Mouse (Mus musculus) intestine, embryonic 16.5 days (tissue): ENCODE data around the gene Pald1. TPM values are rescaled to one million over a fixed set of nuclear protein-coding genes. Genes with fewer than 3 reads are reported as not detected.
A peak's percentile ranks its signal among the peaks of the same experiment; 100 is the strongest.

Experiments
- ATAC-seq: fragments of 200-750 bp; cut with Nextera tagmentation; 2 replicates; pipeline ENCODE4 v1.8.0; 2017; ENCODE audit warnings: moderate TSS enrichment, moderate library complexity
- H3K27ac ChIP-seq: fragments of 300-500 bp; sonication (generic); 2 replicates; pipeline ENCODE4 v1.5.1; 2014; ENCODE audit warnings: mild to moderate bottlenecking, low read length
- H3K27me3 ChIP-seq: fragments of 300-500 bp; sonication (generic); replicated peaks from 2 replicates; pipeline ENCODE4 v1.6.1; 2014; ENCODE audit warnings: low read length, control low read depth, mixed read lengths; ENCODE audit not compliant: control insufficient read depth, insufficient read depth
- H3K36me3 ChIP-seq: fragments of 300-500 bp; sonication (generic); 2 replicates; pipeline ENCODE4 v1.6.1; 2014; ENCODE audit warnings: low read length, control low read depth; ENCODE audit not compliant: control insufficient read depth, insufficient read depth
- H3K4me1 ChIP-seq: fragments of 300-500 bp; sonication (generic); 2 replicates; pipeline ENCODE4 v1.6.1; 2014; ENCODE audit warnings: low read length, control low read depth, mixed read lengths; ENCODE audit not compliant: control insufficient read depth, insufficient read depth
- H3K4me2 ChIP-seq: fragments of 300-500 bp; sonication (generic); 2 replicates; pipeline ENCODE4 v1.6.1; 2014; ENCODE audit warnings: low read depth, low read length, control low read depth
- H3K4me3 ChIP-seq: fragments of 300-500 bp; sonication (generic); 2 replicates; pipeline ENCODE4 v1.5.1; 2014; ENCODE audit warnings: mild to moderate bottlenecking, low read length
- H3K9ac ChIP-seq: fragments of 300-500 bp; sonication (generic); 2 replicates; pipeline ENCODE4 v1.6.1; 2014; ENCODE audit warnings: low read depth, low read length
- H3K9me3 ChIP-seq: fragments of 300-500 bp; sonication (generic); 2 replicates; pipeline ENCODE4 v1.6.1; 2016; ENCODE audit warnings: low read length, control low read depth; ENCODE audit not compliant: control insufficient read depth
- WGBS: fragments of 180-500 bp; shearing (Covaris S2); extraction: QIAGEN DNeasy Blood & Tissue Kit; methylation state at CpG from one replicate; pipeline ENCODE4 v1.1.7; 2014; 5-methylcytosine and 5-hydroxymethylcytosine counted together
- polyA plus RNA-seq: library from polyadenylated mRNA; unstranded; fragments of >200 nt; fragmentation: Nextera tagmentation; extraction: Ambion mirVana; gene quantifications from 2 replicates; pipeline ENCODE4 v1.2.1, GENCODE M21; 2015

The Pald1 gene
- polyA plus RNA-seq, 1 experiment from 2014 or later: 13.2 TPM

DNA sequence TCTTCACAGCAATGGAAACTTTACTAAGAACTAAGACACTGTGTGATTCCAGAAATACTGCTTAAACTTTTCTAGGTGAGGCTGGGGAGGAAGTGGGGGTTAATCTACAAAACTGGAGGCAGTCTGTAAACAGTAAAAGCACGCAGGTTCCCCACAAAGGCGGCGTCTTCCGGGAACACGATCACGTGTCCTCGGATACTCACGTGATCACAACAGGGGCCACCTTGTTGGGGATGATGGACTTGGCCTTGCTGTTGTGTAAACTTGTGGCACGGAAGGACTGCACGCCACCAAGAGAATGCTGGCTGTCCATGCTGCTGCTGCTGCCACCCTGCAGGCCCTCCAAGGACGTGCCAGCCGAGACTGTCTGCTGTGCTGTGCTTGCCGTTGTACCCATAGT is 27.7 kb downstream of the Pald1 start:
- 92% methylated on average over 13 of the region's 13 CpGs for WGBS
- no peaks in the 10 kb centered on the region for H3K27me3 ChIP-seq
- H3K4me3 ChIP-seq: no peak overlapping the region
- no peak overlapping the region for H3K27ac ChIP-seq
- peaks cover under 1% of the 10 kb centered on the region; the same call in 1 of the 2 replicates for H3K36me3 ChIP-seq
- no peak for ATAC-seq
- H3K9ac ChIP-seq: no peak overlapping the region
- H3K9me3 ChIP-seq: no peaks in the 10 kb centered on the region
- peaks cover 9% of the 10 kb centered on the region; the same call in 1 of the 2 replicates for H3K4me1 ChIP-seq
- H3K4me2 ChIP-seq: no peak overlapping the region

DNA sequence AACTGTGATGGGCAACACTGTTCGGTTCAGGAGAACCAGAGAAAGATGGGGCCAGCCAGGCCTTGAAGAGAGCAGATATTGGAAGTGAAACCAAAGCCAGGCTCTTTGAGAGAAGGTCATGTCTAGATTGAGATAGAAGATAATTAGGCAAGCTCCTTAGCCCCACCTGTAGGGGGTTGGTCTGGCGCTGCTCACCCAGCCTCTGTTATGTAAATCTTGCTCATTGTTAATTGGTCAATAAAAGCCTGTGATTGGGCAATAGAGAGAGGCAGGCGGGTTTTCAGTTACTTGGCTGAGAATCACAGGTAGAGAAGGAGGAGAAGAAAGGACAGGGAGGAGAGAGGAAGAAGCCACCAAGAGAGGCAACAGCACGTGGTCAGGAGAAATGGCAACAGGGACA is 32.1 kb downstream of the Pald1 start:
- Histone ChIP-seq H3K4me2 (no peak overlapping the region), H3K9ac (no peak overlapping the region), H3K27ac (no peak overlapping the region), H3K36me3 (peaks cover 10% of the 10 kb centered on the region), H3K4me1 (peaks cover 9% of the 10 kb centered on the region), H3K9me3 (no peaks in the 10 kb centered on the region), H3K27me3 (no peaks in the 10 kb centered on the region), H3K4me3 (no peak overlapping the region)
- no peak for ATAC-seq
- 72% methylated on average over 4 of the region's 4 CpGs for WGBS

DNA sequence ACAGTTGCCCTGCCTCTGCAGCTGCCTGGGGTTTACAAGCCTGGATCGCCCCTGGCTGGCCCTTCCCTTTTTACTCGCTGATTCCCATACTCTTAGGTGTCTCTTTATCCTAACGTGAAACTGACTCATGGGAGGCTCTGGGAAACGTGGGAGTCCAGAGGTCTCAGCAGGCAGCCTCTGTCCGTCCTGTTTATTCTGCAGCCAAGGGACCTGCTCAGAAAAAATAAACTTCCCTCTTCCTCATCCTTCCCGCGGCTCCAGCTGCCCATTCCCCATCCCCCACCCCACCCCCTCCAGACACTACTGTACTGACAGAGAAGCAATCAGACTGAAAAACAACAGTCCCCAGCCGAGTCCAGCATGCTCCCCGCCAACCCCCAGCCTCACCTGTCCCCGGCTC is 37.0 kb downstream of the Pald1 start:
- peaks cover 10% of the 10 kb centered on the region for H3K36me3 ChIP-seq
- WGBS: 13% methylated on average over 10 of the region's 10 CpGs
- ATAC-seq: peak; percentile 26

DNA sequence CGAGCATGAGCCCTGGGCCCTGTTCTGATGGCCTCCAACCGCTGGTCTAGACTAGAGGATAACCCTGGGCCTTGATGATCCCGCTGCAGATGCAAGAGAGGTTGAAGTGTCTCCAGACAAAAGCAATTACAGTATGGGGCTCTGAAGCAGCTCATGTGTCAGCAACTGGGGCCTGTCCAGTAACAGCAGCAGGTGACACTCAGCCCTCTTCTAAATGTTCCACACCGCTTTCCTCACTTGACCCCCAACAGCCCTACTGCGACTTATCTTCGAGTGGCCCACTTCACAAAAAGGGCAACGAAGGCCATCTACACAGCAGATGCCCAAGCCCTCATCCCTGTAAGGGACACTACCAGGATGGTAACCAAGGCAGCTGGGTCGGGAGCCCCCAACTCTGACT is 38.2 kb downstream of the Pald1 start:
- WGBS: 80% methylated on average over 8 of the region's 8 CpGs
- no peaks in the 10 kb centered on the region for H3K27me3 ChIP-seq
- H3K9me3 ChIP-seq: no peaks in the 10 kb centered on the region
- ATAC-seq: no peak
- H3K4me1 ChIP-seq: peaks cover 15% of the 10 kb centered on the region
- H3K36me3 ChIP-seq: peaks cover 5% of the 10 kb centered on the region
- H3K4me3 ChIP-seq: no peak overlapping the region
- H3K4me2 ChIP-seq: no peak overlapping the region
- H3K9ac ChIP-seq: no peak overlapping the region
- no peak overlapping the region for H3K27ac ChIP-seq

More for the DNA sequence above, 37.0 kb downstream of the Pald1 start:
- Histone ChIP-seq H3K4me2 (no peak overlapping the region), H3K9ac (peak overlapping the region; percentile 40; the same call in 1 of the 2 replicates), H3K4me1 (peaks cover 15% of the 10 kb centered on the region), H3K27me3 (no peaks in the 10 kb centered on the region), H3K4me3 (no peak overlapping the region), H3K27ac (peak overlapping the region; percentile 45), H3K9me3 (no peaks in the 10 kb centered on the region)

DNA sequence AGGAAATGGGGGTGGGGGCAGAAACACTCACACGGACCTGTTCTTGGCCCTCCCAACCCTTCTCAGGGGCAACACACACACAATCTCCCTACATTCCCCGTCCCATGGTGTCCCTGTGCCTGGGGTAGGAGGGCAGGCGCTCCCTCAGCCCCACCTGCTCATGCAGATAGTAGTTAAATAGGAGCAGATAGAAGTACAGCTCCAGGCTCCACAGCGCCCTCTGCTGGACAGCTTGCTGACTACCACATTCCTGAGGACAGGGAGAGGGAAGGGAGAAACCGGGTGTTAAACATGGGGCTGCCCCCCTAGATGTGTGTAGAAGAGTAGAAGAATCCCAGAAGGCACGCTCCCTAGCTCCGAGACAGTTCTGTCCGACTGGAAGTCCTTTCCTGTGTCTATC is 39.4 kb downstream of the Pald1 start:
- no peak for ATAC-seq
- no peak overlapping the region for H3K4me2 ChIP-seq
- no peak overlapping the region for H3K27ac ChIP-seq
- 72% methylated on average over 8 of the region's 8 CpGs for WGBS
- H3K9ac ChIP-seq: no peak overlapping the region
- H3K4me1 ChIP-seq: peaks cover 15% of the 10 kb centered on the region
- H3K9me3 ChIP-seq: no peaks in the 10 kb centered on the region
- H3K4me3 ChIP-seq: no peak overlapping the region
- no peaks in the 10 kb centered on the region for H3K27me3 ChIP-seq
- H3K36me3 ChIP-seq: peaks cover 2% of the 10 kb centered on the region

DNA sequence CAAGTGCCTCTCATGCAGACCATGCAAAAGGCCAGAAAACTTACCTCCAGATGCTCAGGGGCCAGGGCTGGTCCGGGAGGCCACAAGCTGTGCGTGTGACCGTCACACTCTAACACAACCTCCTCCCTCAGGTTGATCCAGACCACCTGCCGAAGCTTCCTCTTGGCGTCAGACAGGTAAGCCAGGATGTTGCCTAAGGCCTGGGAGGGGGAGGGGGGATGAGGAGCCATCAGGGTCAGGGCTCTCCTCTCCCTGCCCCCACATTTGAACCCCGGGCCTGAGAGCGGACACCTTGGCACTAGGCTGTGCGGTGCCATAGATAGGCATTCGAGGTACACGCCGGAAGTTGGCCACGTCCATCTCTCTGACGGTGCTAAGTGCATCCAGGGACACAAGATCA is 40.6 kb downstream of the Pald1 start:
- ATAC-seq: no peak
- H3K4me1 ChIP-seq: peaks cover 15% of the 10 kb centered on the region
- no peaks in the 10 kb centered on the region for H3K9me3 ChIP-seq
- H3K4me2 ChIP-seq: no peak overlapping the region
- no peak overlapping the region for H3K9ac ChIP-seq
- 91% methylated on average over 13 of the region's 13 CpGs for WGBS
- no peak overlapping the region for H3K4me3 ChIP-seq
- H3K27ac ChIP-seq: no peak overlapping the region
- no peaks in the 10 kb centered on the region for H3K27me3 ChIP-seq
- H3K36me3 ChIP-seq: no peaks in the 10 kb centered on the region

DNA sequence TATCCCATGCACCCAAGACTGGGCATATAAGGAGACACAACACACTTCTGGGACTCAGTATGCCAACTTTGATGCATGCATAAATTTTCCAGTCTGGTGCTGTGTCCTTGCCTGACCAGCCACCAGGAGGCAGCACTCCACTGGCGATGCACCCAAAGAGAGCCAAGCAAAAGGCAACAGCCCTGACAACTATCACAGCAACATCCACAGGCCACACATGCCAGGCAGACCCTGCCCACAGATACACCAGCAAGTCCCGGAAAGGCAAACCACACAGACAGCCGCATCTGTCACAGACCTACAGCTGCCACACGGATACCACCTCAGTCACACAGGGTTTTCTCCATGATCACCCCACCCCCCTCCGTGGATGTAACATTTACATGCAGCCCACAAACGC is 41.8 kb downstream of the Pald1 start:
- ATAC-seq: peak; percentile 29; the same call in 1 of the 2 replicates
- Histone ChIP-seq H3K4me2 (no peak overlapping the region), H3K9me3 (no peaks in the 10 kb centered on the region), H3K27ac (no peak overlapping the region), H3K4me3 (no peak overlapping the region), H3K36me3 (no peaks in the 10 kb centered on the region), H3K4me1 (peaks cover 9% of the 10 kb centered on the region), H3K27me3 (no peaks in the 10 kb centered on the region), H3K9ac (no peak overlapping the region)
- 68% methylated on average over 6 of the region's 6 CpGs for WGBS

DNA sequence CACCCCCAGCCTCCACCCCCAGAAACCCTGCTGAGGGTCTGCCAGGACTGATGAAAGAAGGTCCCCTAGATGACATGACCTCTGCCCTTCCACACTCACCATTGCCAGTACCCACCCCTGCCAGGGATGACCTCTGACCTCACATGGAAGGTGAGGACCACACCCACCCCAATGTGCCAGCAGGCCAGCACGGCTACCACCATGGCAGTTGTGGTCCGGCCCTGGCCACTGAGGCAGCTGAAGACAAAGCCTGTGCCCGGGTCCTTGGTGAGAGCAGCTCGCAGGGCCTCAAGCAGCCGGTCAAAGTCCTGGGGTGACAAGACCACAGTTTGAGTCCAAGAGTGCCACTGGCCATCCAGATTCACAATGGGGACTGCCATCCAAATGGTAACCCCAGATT is 42.3 kb downstream of the Pald1 start:
- no peak for ATAC-seq
- H3K9ac ChIP-seq: no peak overlapping the region
- H3K9me3 ChIP-seq: no peaks in the 10 kb centered on the region
- H3K4me3 ChIP-seq: no peak overlapping the region
- 87% methylated on average over 5 of the region's 5 CpGs for WGBS
- no peaks in the 10 kb centered on the region for H3K27me3 ChIP-seq
- H3K36me3 ChIP-seq: no peaks in the 10 kb centered on the region
- H3K27ac ChIP-seq: no peak overlapping the region
- H3K4me1 ChIP-seq: peaks cover 4% of the 10 kb centered on the region
- no peak overlapping the region for H3K4me2 ChIP-seq

DNA sequence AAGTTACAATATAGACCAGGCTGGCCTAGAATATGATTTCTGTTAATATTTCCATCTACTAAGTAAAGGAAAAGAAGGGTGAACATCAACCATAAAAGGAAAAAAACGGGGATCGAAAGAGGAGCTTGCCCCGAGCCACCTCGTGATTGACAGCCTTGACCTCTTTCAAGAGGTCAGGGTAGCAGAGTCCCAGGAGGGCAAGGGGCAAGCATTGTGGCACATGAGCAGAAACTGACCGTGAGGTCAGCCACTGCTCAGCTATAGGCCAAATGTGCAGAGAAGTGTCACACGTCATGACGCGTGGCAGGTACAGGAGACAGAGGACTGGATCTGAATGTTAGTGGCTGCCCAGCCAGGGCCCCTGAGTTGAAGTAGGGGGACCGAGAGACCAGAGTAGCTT is 43.1 kb downstream of the Pald1 start:
- no peak overlapping the region for H3K4me3 ChIP-seq
- H3K9me3 ChIP-seq: no peaks in the 10 kb centered on the region
- H3K27ac ChIP-seq: no peak overlapping the region
- no peaks in the 10 kb centered on the region for H3K4me1 ChIP-seq
- no peak overlapping the region for H3K9ac ChIP-seq
- no peak overlapping the region for H3K4me2 ChIP-seq
- no peak for ATAC-seq
- no peaks in the 10 kb centered on the region for H3K36me3 ChIP-seq
- H3K27me3 ChIP-seq: no peaks in the 10 kb centered on the region
- 79% methylated on average over 9 of the region's 9 CpGs for WGBS

DNA sequence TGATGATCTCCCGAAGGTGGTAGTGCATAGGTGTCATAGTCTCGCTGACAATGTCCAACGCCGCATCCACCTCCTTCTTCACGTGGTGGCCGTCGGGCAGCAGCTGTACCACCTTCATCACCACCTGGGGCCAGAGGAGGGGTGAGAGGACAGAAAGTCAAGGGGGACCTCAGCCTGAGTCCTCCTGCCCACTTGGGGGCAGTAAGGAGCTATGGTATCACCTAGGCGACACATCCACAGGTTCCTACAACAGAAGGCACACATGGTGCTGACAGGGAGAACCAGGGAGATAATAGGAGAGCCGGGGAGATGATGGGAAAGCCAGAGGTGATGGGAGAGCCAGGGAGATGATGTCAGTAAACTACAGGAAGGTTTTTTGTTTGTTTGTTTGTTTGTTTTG is 44.1 kb downstream of the Pald1 start:
- Histone ChIP-seq H3K9me3 (no peaks in the 10 kb centered on the region), H3K27ac (no peak overlapping the region), H3K4me3 (no peak overlapping the region), H3K9ac (no peak overlapping the region), H3K36me3 (no peaks in the 10 kb centered on the region), H3K4me1 (no peaks in the 10 kb centered on the region), H3K27me3 (no peaks in the 10 kb centered on the region), H3K4me2 (no peak overlapping the region)
- 91% methylated on average over 9 of the region's 9 CpGs for WGBS
- no peak for ATAC-seq
